Mouse (Mus musculus): ENCODE measurements at regions not wholly inside any gene's neighbourhood (a gene's known extent, or its start where the extent isn't known, plus 50 kb on each side); places are given as distances from the start of the nearest gene placed in this dataset.

DNA sequence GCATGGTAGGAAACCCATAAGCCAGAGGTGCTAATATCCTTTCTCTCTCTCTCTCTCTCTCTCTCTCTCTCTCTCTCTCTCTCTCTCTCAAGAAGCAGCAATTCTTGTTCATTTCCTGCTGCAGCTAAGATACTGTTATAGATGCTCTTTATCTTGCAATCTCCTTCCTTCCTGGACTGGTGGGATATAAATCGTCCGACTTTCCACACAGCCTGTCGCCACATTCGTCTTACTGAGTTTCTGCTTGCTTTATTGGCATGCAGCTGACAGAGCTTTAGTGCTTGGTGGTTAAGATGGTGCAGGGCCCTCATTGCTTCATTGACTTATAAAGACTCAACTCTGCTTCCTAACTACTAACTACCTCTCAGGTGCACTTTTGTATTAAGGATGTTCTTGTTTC, 165.6 kb downstream of the Kdr start:
- TF ChIP-seq CTCF (IDR thresholded peaks at IDR 0.05; ENCODE audit: extremely low read depth, insufficient read depth, low read length) (no peak), POLR2A (IDR thresholded peaks at IDR 0.05; ENCODE audit: extremely low read depth, insufficient read depth, low read length) (no peak)

Data from cortical plate, adult 2 months (tissue).